Mouse (Mus musculus) adipocyte (in vitro differentiated cells): ENCODE data around the gene Il25.
A peak's percentile ranks its signal among the peaks of the same experiment; 100 is the strongest.

ENCODE experiments used
- DNase-seq: peaks from one replicate; pipeline ENCODE4 v3.0.0-alpha.2; 2016; ENCODE audit warnings: low spot score

Il25 gene

DNA sequence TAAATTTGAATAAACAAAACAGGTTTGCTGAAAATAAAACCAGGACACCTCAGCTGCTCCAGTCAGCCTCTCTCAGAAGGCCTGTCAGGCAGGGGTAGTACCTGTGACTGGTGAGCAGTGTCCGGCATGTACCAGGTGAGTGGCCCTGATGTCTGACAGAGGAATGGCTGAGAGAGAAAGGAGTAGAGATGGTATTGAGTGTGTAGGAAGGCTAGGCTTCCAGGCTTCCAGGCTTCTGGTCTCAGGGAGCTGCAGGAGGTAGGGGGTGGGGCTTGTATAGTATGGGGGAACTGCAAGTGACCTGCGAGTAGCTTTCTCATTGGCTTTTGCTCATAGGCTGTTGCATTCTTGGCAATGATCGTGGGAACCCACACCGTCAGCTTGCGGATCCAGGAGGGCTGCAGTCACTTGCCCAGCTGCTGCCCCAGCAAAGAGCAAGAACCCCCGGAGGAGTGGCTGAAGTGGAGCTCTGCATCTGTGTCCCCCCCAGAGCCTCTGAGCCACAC is at the start of gene Il25:
Gene Il25, plus strand, starts transcription at position 51 of the 506 bp plus-strand sequence.
- no peak for DNase-seq

DNA sequence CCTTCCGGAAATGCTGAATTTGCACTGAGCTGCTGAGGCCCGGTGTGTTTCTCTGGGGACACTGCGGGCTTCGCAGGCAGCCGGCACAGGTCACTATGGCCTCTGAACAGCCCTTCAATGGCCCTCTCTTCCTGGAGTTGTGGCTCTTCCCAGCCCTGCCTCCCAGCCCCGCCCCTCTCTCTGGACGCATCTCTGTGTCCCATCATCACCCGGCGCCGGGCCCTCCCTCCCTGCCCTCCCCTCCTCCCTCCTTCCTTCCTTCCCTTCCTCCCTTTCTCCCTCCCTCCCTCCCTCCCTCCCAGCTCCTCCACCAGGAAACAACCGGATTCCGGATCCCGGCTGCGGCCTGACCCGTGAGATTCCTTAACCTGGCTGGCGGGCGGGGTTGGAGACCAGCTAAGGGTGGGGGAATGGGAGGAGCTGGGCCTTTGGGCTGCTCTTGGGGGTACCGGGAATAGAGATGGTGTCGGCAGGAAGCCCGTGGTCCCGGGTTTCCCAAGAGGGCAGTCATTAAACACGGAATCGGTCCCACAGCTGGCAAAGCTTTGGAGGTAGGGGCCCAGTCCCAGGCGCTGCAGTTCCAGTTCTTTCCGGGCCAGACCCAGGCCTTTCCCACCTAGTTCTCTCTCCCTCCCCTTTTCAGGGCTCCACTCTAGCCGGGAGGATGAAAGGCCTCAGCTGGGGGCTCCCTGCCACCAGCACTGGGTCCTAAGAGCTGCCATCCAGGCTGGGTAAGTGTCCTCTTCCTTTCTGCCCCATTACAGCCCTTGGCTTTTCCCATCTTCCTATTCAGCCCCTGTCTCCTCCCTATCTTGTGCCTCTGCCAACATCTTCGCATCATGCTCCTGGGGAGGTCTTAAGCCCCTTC is 49.1 kb upstream of the Il25 start, which contains the start of the genes Bcl2l2 and Gm20521:
Gene Bcl2l2, plus strand, starts transcription at position 224 of the 868 bp plus-strand sequence.
Gene Gm20521, plus strand, starts transcription at position 288 of the 868 bp plus-strand sequence.
- DNase-seq: peak; percentile 86

DNA sequence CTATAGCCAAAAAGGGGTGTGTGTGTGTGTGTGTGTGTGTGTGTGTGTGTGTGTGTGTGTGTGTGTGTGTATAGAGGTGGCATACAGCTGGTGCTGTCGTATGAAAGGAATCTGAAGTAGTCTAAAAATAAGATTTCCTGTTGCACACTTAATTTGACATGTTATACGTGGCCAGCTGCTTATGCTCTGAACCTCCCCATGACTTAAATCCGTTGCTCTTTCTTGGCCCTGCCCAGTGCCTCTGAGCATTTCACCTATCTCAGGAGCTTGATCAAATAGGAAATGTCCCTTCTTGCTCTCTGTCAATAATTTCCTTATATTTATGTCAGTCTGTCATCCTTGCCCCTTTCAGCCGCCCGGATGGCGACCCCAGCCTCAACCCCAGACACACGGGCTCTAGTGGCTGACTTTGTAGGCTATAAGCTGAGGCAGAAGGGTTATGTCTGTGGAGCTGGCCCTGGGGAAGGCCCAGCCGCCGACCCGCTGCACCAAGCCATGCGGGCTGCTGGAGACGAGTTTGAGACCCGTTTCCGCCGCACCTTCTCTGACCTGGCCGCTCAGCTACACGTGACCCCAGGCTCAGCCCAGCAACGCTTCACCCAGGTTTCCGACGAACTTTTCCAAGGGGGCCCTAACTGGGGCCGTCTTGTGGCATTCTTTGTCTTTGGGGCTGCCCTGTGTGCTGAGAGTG is 48.3 kb upstream of the Il25 start:
- DNase-seq: no peak

DNA sequence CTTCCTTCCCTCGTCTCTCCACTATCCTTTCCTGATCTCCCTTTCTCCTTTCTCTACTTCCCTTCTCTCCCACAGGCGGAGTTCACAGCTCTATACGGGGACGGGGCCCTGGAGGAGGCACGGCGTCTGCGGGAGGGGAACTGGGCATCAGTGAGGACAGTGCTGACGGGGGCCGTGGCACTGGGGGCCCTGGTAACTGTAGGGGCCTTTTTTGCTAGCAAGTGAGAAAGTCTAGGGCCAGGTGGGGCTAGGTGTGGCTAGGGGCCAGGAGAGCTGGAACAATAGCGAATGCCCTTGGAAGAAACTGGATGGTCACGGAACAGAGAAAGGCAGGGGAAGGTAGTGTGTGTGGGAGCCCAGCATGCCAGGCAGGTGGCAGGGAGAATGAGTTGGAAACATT is 47.2 kb upstream of the Il25 start:
- no peak for DNase-seq

DNA sequence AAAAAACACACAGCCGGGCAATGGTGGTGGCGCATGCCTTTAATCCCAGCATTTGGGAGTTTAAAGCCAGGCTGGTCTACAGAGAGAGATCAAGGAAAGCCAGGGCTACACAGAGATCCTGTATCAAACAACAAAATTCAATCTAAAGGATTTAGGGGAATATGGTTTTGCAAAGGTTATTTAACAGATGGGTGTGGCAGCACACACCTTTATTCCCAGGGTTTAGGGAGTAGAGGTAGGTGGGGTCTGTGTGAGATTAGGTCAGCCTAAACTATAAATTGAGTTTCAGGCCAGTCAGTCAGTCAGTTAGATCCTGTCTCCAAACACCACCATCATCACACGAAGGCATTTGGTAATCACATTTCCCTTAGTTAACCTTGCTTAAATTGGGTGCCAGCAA is 40.3 kb upstream of the Il25 start, which contains the start of gene Pabpn1:
Gene Pabpn1, plus strand, starts transcription at position 301 of the 400 bp plus-strand sequence.
- no peak for DNase-seq

DNA sequence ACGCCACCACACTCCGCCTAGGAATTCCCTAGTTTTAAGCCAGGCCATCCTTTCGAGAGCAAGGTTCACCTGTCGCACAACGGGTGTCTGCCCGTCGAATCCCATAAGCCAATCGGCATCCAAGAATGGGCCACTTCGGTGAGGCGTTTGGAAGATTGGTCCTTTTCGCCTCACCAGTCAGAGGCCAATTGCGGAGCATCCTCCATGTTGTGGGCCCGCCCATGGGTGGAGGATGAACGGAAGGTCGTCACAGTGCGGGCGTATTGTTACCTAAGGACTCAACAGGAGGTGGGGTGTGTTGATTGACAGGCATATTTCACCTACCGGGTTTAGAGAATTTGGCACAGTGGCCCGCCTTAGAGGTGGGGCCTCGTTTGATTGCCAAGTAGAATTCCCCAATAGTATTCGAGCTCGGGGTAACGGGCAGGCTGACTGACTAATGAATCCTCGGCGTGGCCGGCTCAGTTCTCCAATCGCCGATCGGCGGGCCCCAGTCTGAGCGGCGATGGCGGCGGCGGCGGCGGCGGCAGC is 38.8 kb upstream of the Il25 start:
- DNase-seq: peak; percentile 98

DNA sequence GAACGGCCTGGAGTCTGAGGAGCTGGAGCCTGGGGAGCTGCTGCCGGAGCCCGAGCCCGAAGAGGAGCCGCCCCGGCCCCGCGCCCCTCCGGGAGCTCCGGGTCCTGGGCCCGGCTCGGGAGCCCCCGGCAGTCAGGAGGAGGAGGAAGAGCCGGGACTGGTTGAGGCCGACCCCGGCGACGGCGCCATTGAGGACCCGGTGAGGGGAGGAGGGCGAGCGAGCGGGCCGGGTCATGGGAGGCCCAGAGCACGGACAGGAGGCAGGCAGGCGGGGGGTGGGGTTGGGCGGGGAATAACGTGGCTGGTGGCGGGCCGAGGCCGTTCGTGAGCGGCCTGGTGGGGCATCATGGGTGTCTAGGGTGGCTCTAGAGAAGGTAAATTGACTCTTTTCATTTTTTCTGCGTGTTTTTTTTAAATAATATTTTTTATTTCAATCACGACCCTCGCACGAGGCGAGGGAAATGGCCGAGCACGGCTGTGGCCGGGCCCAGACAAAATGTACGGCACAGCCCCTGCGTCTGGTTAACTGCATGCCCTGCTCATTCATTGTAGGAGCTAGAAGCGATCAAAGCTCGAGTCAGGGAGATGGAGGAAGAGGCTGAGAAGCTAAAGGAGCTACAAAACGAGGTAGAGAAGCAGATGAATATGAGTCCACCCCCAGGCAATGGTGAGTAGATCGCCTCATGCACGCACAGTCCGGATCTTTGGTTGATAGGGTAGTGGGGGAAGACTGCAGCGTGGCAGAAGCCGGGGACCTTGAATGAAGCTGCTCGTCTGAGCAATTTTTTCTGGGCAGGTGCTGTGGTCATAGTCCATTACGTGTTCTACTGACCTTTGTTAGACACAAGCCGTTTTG is 38.0 kb upstream of the Il25 start:
- DNase-seq: peak; percentile 48

DNA sequence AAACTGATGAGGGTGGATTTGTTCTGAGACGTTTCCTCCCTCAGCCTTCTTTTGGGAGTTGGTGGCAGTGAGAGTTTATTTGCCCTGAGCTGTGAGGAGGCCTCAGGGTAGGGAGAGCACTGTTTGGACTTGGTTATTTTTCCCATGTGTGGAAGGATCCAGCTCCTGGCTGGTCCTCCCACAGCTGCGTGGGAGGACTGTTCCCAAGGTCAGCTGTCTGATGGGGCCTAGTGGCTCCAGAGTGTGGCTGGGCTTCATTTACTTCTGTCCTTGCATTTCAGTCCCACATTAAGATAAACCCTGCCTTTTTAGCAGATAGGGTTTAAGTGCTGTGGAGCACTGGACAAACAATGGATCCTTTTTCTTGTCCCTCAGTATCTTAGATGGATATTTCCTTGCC is 35.0 kb upstream of the Il25 start:
- no peak for DNase-seq

DNA sequence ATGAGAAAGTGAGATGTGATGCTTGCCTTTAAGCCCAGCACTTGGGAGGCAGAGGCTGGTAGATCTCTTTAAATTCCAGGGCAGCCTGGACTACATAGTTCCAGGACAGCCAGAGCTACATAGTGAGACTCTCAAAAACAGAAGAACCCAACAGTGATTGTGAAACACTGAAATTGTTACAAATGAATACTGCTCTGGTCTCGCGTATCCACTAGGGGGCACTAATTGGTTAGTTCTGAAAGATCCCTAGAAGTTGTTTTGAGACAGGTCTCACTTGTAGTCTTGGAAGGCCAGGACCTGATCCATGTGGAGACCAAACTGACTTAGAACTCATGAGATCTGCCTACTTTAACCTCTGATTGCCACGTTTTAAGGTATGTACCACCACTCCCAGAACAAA is 32.1 kb upstream of the Il25 start:
- peak; percentile 80 for DNase-seq

DNA sequence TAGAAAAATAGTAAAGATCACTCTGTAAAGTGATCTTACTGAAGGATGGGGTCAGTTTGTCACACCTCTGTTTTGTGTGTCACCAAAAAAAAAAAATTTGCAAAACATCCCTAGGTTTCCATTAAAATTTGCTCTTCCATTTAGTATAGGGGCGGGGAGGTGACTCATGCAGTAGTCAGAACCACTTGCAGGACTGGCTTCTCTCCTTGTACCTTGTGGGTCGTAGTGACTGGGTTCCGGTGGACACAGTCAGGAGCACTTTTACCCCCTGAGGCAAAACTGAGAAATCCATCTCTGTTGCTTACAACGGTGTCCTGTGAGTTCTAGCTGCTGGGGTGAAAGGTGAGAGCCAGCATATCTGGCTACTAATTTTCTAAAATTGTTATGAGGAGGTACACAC is 28.9 kb upstream of the Il25 start:
- no peak for DNase-seq

DNA sequence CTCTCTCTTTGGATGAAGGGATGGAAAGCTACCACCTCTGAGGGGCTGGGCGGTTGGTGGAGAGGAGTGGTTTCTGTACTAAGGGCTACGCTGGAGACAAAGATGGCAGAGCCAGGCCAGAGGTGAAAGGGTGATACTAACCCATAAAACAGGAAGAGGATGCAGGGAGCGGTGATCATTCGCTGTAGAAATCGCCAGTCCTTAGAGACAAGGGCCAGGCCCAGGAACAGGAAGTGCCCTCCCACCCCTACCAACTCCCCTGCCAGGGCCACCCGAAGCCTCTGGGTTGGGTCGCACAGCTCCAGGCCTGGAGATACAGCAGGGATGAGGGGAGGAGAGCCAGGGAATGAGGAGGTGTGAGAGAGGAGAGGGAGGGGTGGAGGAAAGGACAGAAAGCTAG is 23.8 kb upstream of the Il25 start:
- no peak for DNase-seq

DNA sequence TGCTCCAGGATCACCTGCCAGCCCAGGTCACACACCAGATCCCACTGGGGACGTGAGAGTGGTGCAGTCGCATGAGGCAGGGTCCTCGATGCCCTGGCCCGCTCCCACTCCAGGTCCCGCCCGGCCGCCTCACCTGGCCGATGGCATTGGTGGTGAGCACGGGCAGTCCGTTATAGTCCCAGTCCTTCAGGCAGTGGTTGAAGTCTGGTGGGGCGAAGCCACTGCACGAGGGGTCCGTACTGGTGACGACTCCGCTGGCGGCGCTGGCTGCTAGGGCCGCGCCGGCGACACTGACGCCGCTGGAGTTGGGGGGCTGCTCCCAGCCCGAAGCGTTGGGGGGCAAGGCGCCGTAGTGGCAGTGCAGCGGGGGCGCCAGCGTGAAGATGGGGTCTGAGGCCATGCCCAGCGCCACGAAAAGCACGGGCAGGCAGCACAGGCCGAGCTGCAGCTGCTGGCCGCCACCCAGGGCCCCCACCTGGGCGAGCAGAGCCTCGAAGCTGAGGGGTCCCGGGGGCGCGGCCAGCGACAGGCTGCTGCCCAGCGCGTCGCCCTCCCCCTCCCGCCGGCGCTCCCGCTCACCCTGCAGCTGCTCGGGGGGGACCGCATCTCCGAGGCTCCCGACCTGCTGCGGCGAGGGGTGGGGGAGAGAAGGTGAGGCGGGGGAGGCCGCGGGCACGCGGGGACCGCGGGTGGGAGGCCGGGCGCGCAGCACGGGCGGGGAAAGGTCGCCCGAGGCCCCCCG is 20.2 kb upstream of the Il25 start:
- no peak for DNase-seq

DNA sequence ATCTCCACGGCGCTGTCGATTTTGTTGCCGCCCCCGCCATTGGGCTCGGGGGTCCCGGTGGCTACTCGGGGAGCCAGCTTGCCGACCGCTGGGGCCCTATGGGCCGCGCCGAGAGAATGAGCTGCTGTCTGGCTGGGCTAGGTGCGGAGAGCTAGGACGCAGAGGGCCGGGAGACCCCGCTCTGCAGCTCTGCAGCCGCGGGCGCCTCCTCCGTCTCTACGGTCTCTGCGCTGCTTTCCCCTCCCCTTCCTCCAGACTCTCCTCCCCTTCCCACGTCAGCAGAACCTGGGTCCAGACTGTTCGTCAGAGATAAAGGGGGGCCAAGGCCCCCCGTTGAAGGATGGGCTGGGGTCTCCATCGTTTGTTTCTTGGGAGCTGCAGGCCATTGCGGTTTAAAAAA is 19.6 kb upstream of the Il25 start, which contains the start of gene Slc22a17:
Gene Slc22a17, minus strand, starts transcription at position 247 of the 400 bp plus-strand sequence.
- DNase-seq: no peak

DNA sequence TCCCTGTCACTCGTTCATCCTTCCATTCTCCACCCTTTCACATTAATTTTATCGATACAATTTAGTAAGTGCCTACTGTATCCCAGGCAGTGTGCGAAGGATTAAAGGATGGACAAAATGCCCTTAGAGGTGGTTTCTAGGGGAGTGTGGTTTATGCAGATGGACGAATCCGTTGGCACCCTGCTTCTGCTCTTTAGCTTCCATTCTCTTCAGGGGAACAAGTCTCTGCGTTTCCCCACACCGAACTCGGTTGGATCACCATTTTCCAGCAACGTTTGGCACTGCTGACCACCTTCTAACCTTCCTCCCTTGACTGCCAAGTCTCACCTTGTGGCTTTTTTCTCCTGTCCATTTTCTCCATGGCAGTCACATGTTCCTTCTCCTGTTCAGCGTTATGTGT is 19.2 kb upstream of the Il25 start:
- DNase-seq: no peak

DNA sequence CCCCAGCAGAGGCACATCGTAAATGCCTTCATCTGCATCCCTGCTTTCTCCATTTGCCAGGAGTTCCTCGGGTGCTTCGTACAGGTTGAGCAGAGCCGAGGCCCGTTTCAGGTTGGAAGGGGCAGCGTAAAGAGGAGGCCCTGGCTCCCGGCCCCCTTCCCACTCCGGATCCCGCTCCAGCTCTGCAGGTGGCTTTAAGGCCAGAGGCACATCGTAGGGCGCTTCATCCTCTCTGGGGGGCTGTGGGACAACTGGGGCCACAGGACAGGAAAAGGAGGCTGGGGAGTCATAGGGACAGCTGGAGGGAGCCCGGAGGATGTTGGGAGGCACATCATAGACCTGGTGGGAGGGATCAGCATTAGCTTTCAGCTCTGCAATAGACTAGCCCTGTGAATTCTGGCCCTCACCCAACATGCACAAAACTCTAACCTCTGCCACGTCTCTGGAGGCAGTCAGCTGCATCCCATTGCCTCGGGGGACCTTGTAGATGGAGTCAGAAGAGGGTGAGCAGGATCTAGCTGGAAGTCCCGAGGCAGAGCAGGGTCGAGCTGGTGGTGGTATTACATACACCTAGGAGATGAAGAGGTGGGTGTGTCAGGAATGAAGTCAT is 12.3 kb upstream of the Il25 start:
- no peak for DNase-seq

DNA sequence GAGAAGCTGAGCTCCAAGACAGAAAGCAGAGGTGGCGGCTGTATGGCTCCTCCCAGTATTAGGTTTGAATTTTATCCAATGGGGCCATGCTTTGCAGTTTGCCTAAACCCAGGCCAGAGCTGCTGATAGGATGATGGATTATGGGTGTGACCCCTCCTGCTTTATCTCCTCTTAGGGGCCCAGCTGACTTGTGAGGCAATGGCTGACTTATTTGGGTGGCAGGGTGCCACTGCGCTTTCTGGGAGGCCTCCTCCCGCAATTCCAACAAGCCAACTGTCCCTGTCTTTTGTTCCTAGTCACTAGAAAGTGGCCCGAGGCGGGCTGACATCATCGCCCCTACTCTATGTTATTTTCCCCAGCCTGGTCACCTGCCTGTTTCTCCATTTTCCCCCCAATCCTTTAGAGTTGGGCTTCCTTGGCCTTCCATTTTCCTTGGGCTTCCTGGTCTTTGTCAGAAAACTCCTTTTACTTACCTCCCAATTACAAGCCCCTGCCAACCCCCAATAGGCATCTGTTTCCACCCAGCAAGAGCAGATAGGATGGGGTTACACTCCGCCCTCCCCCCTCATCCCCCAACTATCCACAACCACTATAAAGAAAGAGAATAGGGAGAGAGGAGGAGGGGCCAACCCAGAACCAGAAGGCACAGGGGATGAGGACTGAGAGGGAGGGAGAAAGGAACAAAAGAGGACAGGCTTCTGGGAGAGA is 7.7 kb upstream of the Il25 start:
- DNase-seq: no peak

DNA sequence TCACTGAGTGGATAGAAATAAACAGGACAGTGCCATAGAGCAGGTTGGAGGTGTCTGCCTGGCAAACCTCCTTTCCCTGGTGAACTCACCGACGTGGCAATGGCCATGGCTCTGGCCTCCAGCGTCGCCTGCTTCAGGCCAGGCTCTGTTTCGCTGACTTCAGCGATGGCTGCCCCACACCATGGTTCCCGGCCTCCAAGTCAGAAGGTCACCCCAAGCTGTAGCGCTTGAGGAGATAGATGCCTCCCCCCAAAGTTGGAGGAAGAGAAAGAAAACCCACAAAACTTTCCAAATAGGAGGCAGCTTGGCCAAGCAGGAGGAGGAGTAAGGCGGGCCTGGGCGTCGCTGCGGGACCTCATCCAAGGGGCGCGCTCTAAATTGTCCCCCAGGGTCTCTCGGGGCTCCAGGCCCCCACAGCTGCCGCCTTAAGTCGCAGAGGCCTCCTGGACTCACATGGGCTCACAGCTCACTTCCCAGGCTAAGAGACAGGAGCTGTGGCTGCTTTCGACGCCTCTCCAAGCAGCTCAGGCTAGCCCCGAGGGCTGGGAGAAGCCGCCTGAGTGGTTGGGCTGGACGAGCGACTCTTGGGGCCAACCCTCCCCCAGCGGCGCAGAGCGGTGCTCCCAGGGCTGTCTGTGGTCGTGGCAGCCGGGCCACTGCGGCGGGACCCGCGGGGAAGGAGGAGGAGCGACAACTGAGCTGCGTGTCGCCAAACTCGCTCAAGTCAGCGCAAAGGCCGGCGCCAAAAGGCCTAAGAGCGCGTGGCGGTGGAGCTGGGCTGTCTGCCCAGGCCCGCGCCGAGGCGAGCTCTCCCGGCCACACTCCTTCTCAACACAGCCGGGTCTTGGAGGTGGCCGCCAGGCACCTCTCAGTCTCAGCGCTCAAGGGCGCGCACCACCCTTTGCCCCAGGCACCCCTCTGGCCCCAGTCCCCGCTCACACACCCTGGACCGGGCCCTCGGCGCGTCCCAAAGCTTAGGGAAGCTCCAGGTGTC is 6.8 kb upstream of the Il25 start, which contains the start of gene Efs:
Gene Efs, minus strand, starts transcription at position 778 of the 994 bp plus-strand sequence.
- no peak for DNase-seq

DNA sequence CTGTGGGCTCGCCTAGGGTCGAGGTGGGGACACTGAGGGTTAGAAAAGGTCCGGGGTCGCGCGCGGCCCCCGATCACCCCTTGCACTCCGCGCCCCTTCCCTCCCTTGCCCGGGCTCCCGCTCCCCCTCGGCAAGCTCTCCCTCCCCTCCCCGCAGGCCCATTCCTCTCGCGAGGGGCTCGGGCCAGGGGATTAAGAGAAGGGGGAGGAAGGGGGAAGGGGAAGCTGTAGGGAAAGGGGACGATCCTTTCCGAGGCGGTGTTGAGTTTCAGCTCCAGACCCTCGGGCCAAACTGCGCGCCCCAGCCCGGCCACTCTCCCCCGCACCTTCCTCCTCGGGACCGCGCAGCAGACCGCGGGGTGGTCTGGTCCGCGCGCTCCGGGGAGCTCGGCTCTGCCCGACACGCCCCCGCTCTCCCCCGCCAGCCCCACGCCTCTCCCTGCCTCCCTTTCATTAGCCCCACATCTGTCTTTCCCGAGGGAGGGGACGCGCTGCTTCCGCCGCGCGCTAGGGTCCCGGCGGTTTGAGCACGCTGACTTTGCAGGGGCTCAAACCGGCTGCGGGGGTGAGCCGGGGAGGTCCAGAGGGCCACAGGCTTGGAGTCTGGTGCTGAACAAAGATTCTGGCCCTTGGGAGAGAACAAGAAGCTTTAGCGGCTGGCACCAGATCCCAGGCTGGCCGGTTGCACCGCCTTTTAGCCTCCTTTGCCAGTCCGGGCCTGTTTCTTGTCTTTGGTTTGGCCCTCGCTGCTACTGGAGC is 5.9 kb upstream of the Il25 start:
- no peak for DNase-seq
